Mouse (Mus musculus) layer of hippocampus, adult 9-11 months (tissue): ENCODE results near the gene Foxd1.
A peak's percentile ranks its signal among the peaks of the same experiment; 100 is the strongest.

Experiments used
- DNase-seq: peaks from one replicate; pipeline ENCODE4 v3.0.0; 2022

Foxd1 gene

DNA sequence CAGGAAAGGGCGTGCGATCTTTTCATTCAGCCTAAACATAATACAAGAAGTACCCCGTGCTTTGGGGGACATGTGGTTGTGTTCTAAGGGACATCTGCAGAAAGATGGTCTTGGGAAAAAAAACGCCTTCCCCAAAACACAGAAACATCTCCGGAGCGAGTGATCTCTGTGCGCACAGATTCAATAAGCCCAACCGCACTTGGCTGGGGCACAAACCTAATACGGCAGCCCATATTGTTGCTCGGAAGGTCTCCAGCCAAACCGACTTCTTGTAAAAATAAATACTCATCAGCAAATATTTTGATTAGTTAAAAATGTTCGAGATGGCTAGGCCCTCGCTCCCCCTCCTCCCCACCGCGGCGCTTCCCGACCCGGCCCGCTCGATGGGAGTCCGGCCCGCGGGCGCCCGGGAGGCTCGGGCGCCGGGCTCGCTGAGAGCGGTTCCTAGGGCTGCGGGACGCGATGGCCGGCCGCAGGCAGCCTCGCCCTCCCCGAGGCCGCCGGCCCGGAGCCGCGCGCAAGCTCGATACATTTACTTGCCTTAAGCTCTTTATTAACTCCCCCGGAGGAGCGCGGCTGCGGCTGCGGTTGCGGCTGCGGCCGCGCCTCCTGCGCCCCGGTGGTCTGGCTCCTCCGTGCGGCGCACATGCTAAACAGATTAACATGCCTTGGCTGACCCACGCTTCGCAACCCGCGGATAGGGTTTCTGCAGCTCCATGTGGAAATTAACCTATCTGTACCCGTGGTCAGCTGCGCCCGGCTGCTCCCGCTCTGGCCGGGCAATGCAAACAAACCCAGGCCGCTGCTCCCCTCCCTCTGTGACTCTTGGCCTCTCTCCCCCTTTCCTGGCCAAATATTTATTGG is 37.0 kb downstream of the Foxd1 start:
- no peak for DNase-seq

DNA sequence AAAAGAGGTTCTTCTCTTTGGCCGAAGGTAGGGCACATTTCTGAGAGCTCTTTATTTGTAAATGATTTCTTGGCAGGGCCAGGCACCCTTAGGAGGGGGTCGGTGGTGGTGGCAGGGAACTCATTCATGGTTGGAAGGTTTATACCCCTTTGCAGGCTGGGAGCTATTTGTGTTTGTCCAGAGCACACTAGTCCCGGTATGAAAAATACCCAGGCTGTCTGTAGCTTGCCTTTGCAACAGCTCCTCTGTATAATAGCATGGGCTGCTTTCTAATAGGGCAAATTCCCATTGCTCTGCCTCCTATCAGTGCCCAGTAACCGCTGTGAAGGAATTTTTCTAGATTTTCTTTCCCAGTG is 37.6 kb downstream of the Foxd1 start:
- no peak for DNase-seq

DNA sequence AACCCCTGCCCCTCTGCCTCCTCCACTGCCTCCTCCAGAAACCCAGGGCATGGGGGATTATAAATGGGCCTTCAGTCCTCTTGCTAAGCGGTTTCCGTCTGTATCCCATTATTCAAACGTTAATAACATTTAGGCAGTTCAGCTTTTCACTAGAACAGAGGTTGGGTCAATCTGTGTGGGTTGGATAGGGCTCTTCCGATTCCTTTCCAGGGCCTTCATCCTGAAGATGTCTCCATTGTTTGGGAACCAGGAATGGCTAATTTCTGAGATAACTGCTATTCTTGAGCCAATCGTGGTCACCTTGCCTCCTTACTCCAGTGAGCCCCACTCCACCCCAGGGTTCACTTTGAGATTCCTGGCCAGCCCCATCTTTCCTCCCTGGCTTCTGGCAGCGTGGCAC is 38.0 kb downstream of the Foxd1 start:
- no peak for DNase-seq

DNA sequence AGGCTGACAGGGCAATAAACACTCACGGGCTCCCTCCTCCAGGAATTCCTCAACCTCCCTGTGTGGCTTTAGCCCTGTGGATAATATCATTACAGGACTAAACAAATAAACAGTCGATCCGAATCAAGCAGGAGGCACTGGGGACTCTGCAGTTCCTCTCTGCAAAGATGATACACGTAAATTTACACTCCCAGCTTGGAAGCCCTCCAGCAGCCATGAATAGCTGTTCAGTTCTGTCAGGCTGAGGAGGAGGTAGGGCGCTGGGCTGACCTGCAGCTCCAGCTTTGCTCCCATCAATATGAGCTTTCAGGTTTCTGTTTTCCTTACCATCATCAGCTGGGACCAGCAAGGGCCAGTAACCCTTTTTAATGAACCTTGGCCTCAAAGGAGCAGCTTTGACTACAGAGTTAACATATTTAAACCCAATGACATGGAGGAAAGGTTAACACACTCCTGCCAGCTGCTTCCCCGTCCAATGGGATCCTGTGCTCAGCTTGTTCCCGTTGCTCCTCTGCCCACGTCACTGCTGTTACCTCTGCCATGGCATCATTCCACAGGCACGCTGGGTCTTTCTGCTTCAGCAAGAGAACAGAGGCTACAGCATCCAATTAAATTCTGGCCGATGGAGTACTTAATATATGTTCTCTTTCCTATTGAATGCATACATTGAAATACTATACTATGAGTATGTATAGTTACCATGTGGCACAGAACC is 39.5 kb downstream of the Foxd1 start:
- peak; percentile 43 for DNase-seq
